Mouse (Mus musculus): ENCODE measurements at regions not wholly inside any gene's neighbourhood (a gene's known extent, or its start where the extent isn't known, plus 50 kb on each side); places are given as distances from the start of the nearest gene placed in this dataset.

DNA sequence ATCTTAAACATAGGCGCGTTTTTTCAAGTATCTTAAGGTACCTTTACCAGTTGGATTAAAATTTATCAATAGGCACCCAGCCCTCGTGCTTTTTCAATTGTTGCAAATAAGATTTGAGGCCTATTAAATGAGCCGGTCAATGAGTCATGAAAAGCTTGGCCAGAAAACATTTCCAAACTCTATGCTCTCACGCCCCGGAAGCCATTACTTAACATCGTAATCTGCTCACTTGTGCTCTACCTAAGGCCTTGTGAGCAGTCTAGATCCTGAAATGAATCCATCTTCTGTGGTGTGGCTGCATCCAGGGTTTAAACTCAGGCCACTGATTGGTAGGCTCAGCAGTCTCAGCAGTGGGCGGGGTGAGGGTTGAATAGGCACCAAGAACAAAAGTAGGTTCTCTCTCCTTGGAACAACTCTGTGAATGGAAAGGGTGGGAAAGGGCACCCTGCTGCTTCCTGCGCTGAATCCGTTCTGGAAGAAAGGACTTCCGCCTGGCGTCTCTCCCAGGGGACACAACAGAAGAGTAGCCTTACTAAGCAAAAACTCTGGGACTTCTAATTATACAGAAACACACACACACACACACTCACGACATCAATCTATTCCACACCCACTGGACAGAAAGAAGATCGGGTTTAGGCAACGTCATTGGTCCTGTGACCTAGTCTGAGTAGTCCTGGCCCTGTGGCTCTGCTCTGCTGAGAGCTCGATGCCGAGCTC, 53.4 kb upstream of the Fmnl2 start:
- peak; percentile 13 to 23 for DNase-seq

DNA sequence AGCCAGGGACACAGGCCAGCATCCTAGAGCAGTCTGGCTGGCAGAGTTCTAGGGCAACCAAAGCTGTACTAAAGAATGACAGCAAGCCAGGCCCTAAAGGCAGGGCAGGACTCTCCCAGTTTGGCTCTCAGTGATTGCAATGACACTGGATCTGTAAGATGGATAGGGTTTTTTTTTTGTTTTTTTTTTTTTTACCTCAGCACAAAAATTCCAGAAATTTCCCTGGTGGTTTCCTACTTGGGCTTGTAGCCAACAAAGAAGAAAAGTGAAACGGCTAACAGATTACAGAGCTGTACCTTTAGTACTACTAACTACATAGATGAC, 52.9 kb upstream of the Fmnl2 start:
- DNase-seq, result peak in 1 of 2 experiments; percentile 19

DNA sequence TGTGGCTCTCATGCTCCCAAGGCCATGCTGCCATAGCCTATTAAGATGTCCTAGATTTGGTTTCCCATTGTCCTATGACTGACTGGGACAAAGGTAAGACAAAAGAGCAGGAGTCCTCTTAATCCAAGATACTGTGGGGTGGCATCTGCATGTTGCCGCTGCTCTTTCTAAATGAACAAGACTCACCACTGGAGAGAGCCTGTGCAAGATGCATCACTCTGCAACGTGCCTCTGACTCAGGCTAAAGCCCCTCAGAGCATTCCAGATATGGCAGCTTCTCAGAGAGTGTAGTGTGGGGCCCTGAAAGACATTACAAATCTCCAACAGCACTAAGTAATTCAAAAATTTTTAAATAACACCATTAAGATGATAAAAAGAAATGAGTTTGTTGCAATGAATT, 49.8 kb upstream of the Fmnl2 start:
- DNase-seq, result no peak
